Mouse (Mus musculus): ENCODE measurements around the gene Etv6. TPM values are rescaled to one million over a fixed set of nuclear protein-coding genes. Genes with fewer than 3 reads are reported as not detected.

Etv6 gene
- polyA plus RNA-seq, 1 experiment = not detected

GRCm38 (mm10) chr6:134143649-134144097, 108.2 kb downstream of the Etv6 start:
- Histone ChIP-seq H3K27ac (ENCODE audit: insufficient read depth, low read depth, low read length) (no peak overlapping the region), H3K4me3 (ENCODE audit: insufficient read depth, low read depth, low read length) (no peak overlapping the region), H3K4me1 (ENCODE audit: control insufficient read depth, insufficient read depth, low read length) (peaks cover 10% of the 10 kb centered on the region)
- WGBS = 57% methylated on average over 3 of the region's 3 CpGs
- no peak for TF ChIP-seq POLR2A (IDR thresholded peaks at IDR 0.05; ENCODE audit: insufficient read depth, low read depth, low read length)
- no peak for TF ChIP-seq CTCF (IDR thresholded peaks at IDR 0.05; ENCODE audit: insufficient read depth, low read depth, low read length)

GRCm38 (mm10) chr6:134144231-134145130, 109.0 kb downstream of the Etv6 start:
- peaks cover 11% of the 10 kb centered on the region for H3K4me1 ChIP-seq (ENCODE audit: control insufficient read depth, insufficient read depth, low read length)
- H3K27ac ChIP-seq (ENCODE audit: insufficient read depth, low read depth, low read length) = no peak overlapping the region; the same call in 1 of the 2 replicates
- WGBS = 63% methylated on average over 15 of the region's 15 CpGs
- TF ChIP-seq CTCF (IDR thresholded peaks at IDR 0.05; ENCODE audit: insufficient read depth, low read depth, low read length) = no peak
- TF ChIP-seq POLR2A (IDR thresholded peaks at IDR 0.05; ENCODE audit: insufficient read depth, low read depth, low read length) = no peak
- H3K4me3 ChIP-seq (ENCODE audit: insufficient read depth, low read depth, low read length) = no peak overlapping the region

- Histone ChIP-seq H3K4me3 (ENCODE audit: insufficient read depth, low read depth, low read length) (no peak overlapping the region), H3K27ac (ENCODE audit: insufficient read depth, low read depth, low read length) (no peak overlapping the region), H3K4me1 (ENCODE audit: control insufficient read depth, insufficient read depth, low read length) (peaks cover 19% of the 10 kb centered on the region)
- 50% methylated on average over 22 of the region's 22 CpGs for WGBS
- no peak for TF ChIP-seq POLR2A (IDR thresholded peaks at IDR 0.05; ENCODE audit: insufficient read depth, low read depth, low read length)
- no peak for TF ChIP-seq CTCF (IDR thresholded peaks at IDR 0.05; ENCODE audit: insufficient read depth, low read depth, low read length)
Observed at GRCm38 (mm10) chr6:134147596-134148442, 112.3 kb downstream of the Etv6 start.

GRCm38 (mm10) chr6:134148443-134148942, 113.0 kb downstream of the Etv6 start:
- Histone ChIP-seq H3K27ac (ENCODE audit: insufficient read depth, low read depth, low read length) (no peak overlapping the region), H3K4me3 (ENCODE audit: insufficient read depth, low read depth, low read length) (no peak overlapping the region), H3K4me1 (ENCODE audit: control insufficient read depth, insufficient read depth, low read length) (peaks cover 19% of the 10 kb centered on the region)
- 32% methylated on average over 7 of the region's 7 CpGs for WGBS
- TF ChIP-seq CTCF (IDR thresholded peaks at IDR 0.05; ENCODE audit: insufficient read depth, low read depth, low read length) (no peak), POLR2A (IDR thresholded peaks at IDR 0.05; ENCODE audit: insufficient read depth, low read depth, low read length) (no peak)

GRCm38 (mm10) chr6:134149606-134150005, 114.1 kb downstream of the Etv6 start:
- H3K27ac ChIP-seq (ENCODE audit: insufficient read depth, low read depth, low read length) = no peak overlapping the region
- H3K4me1 ChIP-seq (ENCODE audit: control insufficient read depth, insufficient read depth, low read length) = peaks cover 19% of the 10 kb centered on the region
- 94% methylated on average over 7 of the region's 7 CpGs for WGBS
- no peak overlapping the region for H3K4me3 ChIP-seq (ENCODE audit: insufficient read depth, low read depth, low read length)
- TF ChIP-seq POLR2A (IDR thresholded peaks at IDR 0.05; ENCODE audit: insufficient read depth, low read depth, low read length) = no peak

GRCm38 (mm10) chr6:134151022-134151680, 115.7 kb downstream of the Etv6 start:
- 48% methylated on average over 15 of the region's 15 CpGs for WGBS
- no peak for TF ChIP-seq CTCF (IDR thresholded peaks at IDR 0.05; ENCODE audit: insufficient read depth, low read depth, low read length)
- no peak for TF ChIP-seq POLR2A (IDR thresholded peaks at IDR 0.05; ENCODE audit: insufficient read depth, low read depth, low read length)
- H3K4me3 ChIP-seq (ENCODE audit: insufficient read depth, low read depth, low read length) = no peak overlapping the region
- peaks cover 19% of the 10 kb centered on the region for H3K4me1 ChIP-seq (ENCODE audit: control insufficient read depth, insufficient read depth, low read length)
- no peak overlapping the region for H3K27ac ChIP-seq (ENCODE audit: insufficient read depth, low read depth, low read length)

GRCm38 (mm10) chr6:134151853-134152505, 116.5 kb downstream of the Etv6 start:
- H3K4me3 ChIP-seq (ENCODE audit: insufficient read depth, low read depth, low read length) = no peak overlapping the region
- H3K27ac ChIP-seq (ENCODE audit: insufficient read depth, low read depth, low read length) = no peak overlapping the region
- peaks cover 19% of the 10 kb centered on the region for H3K4me1 ChIP-seq (ENCODE audit: control insufficient read depth, insufficient read depth, low read length)
- TF ChIP-seq CTCF (IDR thresholded peaks at IDR 0.05; ENCODE audit: insufficient read depth, low read depth, low read length) = no peak; the same call in 1 of the 2 replicates
- no peak for TF ChIP-seq POLR2A (IDR thresholded peaks at IDR 0.05; ENCODE audit: insufficient read depth, low read depth, low read length)
- 58% methylated on average over 9 of the region's 9 CpGs for WGBS

- H3K27ac ChIP-seq (ENCODE audit: insufficient read depth, low read depth, low read length) = no peak overlapping the region
- peaks cover 16% of the 10 kb centered on the region for H3K4me1 ChIP-seq (ENCODE audit: control insufficient read depth, insufficient read depth, low read length)
- no peak overlapping the region for H3K4me3 ChIP-seq (ENCODE audit: insufficient read depth, low read depth, low read length)
- 77% methylated on average over 6 of the region's 6 CpGs for WGBS
- no peak for TF ChIP-seq POLR2A (IDR thresholded peaks at IDR 0.05; ENCODE audit: insufficient read depth, low read depth, low read length)
- TF ChIP-seq CTCF (IDR thresholded peaks at IDR 0.05; ENCODE audit: insufficient read depth, low read depth, low read length) = no peak
Observed at GRCm38 (mm10) chr6:134152539-134152938, 117.0 kb downstream of the Etv6 start.
